Mouse (Mus musculus) heart, postnatal 14 days (tissue): ENCODE measurements around the gene Gm13695. TPM values are rescaled to one million over a fixed set of nuclear protein-coding genes. Genes with fewer than 3 reads are reported as not detected.
"Not testable (repeated sequence)": the region's sequence is repeated elsewhere in the genome, so short reads cannot be mapped to it uniquely, and the experiment has no call there.

Experiments
- DNase-seq, 2 experiments: peaks; one replicate each; pipeline ENCODE4 v3.0.0; 2021 to 2022
- intact Hi-C: fragments of 180-260 bp; cut with DNase I; formaldehyde crosslinking; loops from one replicate; pipeline ENCODE4 v1.15.1; 2025
- long read RNA-seq, 2 experiments: library from polyadenylated mRNA; stranded (forward); transcript quantifications; one replicate each; pipeline ENCODE4 v2.0.0; 2021
- total RNA-seq, 2 experiments: library from RNA; stranded (reverse); gene quantifications; 2 replicates each; pipeline ENCODE4 v1.2.3; 2021

The Gm13695 gene
- total RNA-seq = under 1 TPM in 1 of 2 experiments, not detected in 1; 0.86 TPM
- long read RNA-seq, experiment 1 = 0 reads
- long read RNA-seq, experiment 2 = 0 reads

DNA sequence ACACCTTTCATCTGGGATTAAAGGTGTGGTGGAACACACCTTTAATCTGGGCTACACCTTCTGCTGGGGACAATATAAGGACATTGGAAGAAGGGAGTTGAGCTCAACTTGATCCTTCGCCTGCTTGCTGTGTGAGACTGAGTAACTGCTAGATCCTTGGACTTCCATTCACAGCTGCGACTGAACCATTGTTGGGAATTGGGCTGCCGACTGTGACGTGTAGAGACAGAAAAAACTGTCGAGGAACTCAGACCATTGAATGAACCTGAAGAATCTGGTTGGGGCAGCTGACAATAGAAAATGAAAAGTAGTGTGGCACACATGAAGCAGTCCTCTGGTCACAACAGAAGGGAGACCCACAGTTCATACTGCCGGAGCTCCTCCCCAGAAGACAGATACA is at the start of gene Gm13695:
Gene Gm13695, plus strand, starts transcription at position 301 of the 400 bp plus-strand sequence.
- intact Hi-C loops = not testable (repeated sequence)

DNA sequence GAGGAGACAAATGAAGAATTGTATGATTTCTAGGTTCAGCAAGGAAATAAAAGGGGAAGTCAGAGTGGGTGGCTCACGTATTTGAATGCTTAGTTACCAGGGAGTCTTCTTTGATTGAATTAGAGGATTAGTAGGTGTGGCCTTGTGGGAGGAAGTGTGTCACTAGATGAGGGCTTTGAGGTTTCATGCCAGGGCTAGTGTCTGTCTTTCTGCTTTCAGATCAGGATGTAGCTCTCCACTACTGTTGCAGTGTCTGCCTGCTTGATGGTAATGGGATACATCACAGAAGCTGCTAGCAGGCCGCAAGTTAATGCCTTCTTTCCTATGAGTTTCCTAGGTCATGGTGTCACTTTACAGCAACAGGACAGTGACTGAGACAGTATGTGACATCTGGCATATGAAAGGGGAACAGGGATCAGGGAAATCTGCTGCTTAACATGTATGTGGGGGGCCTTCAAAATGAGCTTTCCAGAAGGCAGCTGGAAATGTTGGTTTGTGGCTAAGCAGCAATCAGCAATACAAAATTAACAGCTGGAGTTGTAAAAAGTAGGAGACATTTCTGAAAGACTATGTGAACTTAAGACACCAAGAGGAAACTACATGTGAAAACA is 37.5 kb upstream of the Gm13695 start:
- intact Hi-C loops = no loop called here
- DNase-seq = no peak

More for the DNA sequence above, at the start of gene Gm13695:
- DNase-seq = not testable (repeated sequence)

DNA sequence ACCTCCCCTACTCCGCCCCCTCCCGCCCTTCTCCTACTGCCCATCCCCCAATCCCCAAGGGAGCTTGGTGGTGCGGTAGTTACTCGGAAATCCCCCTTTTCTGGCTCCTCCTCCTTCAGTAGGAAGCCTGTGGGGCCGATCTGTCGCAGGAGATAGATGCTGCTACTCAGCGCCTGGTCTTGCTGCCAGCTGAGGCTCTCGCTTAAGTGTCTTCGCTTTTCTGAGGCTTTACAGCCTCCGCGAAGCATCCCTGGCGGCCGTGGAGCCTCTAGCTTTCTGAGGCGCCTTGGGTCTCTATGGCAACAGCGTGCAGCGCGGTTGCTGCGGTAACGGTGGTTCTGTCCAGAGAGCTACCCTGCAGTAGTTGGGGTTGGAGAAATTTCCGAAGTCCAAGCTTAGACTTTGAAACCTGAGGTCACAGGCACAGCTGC is 26.2 kb upstream of the Gm13695 start, which contains the start of gene Zswim2:
Gene Zswim2, minus strand, starts transcription at position 298 of the 431 bp plus-strand sequence.
- peak; percentile 19 to 20 for DNase-seq
- intact Hi-C loops = no loop called here

DNA sequence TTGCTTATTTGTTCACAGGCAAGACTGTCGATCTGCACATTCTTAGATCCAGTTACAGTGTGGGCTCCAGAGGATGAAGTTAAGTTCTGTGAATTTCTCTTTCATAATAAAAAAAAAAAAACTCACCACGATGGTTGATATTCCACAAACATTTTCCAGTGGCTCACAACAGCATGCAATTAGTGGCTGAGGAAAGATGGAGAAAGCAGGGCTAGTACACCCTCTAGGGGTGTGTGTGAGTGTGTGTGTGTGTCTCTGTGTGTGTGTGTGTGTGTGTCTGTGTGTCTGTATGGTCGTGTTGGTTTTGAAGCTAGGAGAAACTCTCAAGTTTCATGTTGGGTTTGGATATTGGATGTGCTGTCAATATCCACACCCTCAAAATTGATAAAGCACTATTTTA is 25.7 kb upstream of the Gm13695 start:
- DNase-seq = no peak
- intact Hi-C loops = no loop called here

DNA sequence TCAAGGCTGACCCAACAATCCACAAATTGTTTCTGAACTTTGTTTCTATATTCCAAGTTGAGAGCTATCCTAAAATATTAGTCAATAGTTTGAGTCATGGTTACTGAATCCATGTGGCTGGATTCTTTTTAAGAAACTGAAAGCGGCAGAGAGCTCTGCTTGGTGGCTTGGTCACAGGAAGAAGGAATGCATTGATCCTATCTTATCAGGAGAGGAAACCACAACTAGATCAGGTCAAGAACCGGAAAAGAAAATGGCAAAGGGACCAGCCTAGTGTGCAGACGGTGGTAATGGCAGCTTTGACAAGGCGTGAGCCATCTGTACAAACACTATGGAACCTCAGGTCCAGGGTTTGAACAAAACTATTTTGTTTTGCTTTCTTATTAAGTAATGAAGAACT is 25.3 kb upstream of the Gm13695 start:
- DNase-seq = no peak
- intact Hi-C loops = no loop called here

DNA sequence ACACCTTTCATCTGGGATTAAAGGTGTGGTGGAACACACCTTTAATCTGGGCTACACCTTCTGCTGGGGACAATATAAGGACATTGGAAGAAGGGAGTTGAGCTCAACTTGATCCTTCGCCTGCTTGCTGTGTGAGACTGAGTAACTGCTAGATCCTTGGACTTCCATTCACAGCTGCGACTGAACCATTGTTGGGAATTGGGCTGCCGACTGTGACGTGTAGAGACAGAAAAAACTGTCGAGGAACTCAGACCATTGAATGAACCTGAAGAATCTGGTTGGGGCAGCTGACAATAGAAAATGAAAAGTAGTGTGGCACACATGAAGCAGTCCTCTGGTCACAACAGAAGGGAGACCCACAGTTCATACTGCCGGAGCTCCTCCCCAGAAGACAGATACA is 11.7 kb upstream of the Gm13695 start, which contains the start of gene Gm13698:
Gene Gm13698, plus strand, starts transcription at position 301 of the 400 bp plus-strand sequence.
- intact Hi-C loops, DNase-seq: not testable (repeated sequence)

DNA sequence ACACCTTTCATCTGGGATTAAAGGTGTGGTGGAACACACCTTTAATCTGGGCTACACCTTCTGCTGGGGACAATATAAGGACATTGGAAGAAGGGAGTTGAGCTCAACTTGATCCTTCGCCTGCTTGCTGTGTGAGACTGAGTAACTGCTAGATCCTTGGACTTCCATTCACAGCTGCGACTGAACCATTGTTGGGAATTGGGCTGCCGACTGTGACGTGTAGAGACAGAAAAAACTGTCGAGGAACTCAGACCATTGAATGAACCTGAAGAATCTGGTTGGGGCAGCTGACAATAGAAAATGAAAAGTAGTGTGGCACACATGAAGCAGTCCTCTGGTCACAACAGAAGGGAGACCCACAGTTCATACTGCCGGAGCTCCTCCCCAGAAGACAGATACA is 5.9 kb upstream of the Gm13695 start, which contains the start of gene Gm13693:
Gene Gm13693, plus strand, starts transcription at position 301 of the 400 bp plus-strand sequence.
- intact Hi-C loops = not testable (repeated sequence)

DNA sequence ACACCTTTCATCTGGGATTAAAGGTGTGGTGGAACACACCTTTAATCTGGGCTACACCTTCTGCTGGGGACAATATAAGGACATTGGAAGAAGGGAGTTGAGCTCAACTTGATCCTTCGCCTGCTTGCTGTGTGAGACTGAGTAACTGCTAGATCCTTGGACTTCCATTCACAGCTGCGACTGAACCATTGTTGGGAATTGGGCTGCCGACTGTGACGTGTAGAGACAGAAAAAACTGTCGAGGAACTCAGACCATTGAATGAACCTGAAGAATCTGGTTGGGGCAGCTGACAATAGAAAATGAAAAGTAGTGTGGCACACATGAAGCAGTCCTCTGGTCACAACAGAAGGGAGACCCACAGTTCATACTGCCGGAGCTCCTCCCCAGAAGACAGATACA is 5.7 kb downstream of the Gm13695 start, which contains the start of gene Gm13696:
Gene Gm13696, plus strand, starts transcription at position 301 of the 400 bp plus-strand sequence.
- DNase-seq, intact Hi-C loops: not testable (repeated sequence)

More for the DNA sequence above, 5.9 kb upstream of the Gm13695 start, which contains the start of gene Gm13693:
- not testable (repeated sequence) for DNase-seq

DNA sequence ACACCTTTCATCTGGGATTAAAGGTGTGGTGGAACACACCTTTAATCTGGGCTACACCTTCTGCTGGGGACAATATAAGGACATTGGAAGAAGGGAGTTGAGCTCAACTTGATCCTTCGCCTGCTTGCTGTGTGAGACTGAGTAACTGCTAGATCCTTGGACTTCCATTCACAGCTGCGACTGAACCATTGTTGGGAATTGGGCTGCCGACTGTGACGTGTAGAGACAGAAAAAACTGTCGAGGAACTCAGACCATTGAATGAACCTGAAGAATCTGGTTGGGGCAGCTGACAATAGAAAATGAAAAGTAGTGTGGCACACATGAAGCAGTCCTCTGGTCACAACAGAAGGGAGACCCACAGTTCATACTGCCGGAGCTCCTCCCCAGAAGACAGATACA is 11.5 kb downstream of the Gm13695 start, which contains the start of gene Gm13694:
Gene Gm13694, plus strand, starts transcription at position 301 of the 400 bp plus-strand sequence.
- intact Hi-C loops, DNase-seq: not testable (repeated sequence)

DNA sequence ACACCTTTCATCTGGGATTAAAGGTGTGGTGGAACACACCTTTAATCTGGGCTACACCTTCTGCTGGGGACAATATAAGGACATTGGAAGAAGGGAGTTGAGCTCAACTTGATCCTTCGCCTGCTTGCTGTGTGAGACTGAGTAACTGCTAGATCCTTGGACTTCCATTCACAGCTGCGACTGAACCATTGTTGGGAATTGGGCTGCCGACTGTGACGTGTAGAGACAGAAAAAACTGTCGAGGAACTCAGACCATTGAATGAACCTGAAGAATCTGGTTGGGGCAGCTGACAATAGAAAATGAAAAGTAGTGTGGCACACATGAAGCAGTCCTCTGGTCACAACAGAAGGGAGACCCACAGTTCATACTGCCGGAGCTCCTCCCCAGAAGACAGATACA is 17.3 kb downstream of the Gm13695 start, which contains the start of gene Gm13697:
Gene Gm13697, plus strand, starts transcription at position 301 of the 400 bp plus-strand sequence.
- intact Hi-C loops = not testable (repeated sequence)

DNA sequence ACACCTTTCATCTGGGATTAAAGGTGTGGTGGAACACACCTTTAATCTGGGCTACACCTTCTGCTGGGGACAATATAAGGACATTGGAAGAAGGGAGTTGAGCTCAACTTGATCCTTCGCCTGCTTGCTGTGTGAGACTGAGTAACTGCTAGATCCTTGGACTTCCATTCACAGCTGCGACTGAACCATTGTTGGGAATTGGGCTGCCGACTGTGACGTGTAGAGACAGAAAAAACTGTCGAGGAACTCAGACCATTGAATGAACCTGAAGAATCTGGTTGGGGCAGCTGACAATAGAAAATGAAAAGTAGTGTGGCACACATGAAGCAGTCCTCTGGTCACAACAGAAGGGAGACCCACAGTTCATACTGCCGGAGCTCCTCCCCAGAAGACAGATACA is 23.1 kb downstream of the Gm13695 start, which contains the start of gene Gm13691:
Gene Gm13691, plus strand, starts transcription at position 301 of the 400 bp plus-strand sequence.
- DNase-seq, intact Hi-C loops: not testable (repeated sequence)

More for the DNA sequence above, 17.3 kb downstream of the Gm13695 start, which contains the start of gene Gm13697:
- not testable (repeated sequence) for DNase-seq

DNA sequence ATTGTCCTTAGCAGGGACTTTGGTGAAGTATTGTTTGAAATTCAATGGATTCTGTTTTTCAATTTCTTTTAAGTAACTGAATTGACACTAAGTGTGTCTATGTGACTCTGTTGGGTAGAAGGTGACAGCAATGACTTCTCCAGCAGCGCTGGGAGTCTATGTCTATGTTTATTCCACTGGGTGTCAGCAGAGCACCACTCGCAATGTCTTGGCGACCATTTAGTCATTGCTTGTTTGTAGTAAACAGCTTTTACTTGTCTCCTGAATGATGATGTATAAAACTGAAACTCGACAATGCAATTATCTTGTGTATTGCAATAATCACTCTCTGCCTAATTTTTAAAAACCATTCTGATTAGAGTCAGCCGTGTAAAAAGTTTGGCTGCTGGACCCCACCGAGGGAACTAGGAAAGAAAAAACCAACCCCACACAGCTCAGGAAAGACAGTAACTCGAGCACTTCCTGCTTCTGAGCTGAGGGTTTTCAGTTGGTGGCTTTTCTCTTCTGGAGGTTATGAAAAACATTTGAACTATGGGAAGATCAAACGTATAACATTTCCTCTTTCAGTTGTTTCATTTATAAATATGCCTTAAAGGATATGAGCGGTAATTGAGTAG is 26.6 kb downstream of the Gm13695 start:
- intact Hi-C loops, DNase-seq: not testable (repeated sequence)

DNA sequence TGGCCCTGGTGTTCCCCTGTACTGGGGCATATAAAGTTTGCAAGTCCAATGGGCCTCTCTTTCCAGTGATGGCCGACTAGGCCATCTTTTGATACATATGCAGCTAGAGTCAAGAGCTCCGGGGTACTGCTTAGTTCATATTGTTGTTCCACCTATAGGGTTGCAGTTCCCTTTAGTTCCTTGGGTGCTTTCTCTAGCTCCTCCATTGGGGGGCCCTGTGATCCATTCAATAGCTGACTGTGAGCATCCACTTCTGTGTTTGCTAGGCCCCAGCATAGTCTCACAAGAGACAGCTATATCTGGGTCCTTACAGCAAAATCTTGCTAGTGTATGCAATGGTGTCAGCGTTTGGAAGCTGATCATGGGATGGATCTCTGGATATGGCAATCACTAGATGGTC is 27.4 kb downstream of the Gm13695 start:
- intact Hi-C loops, DNase-seq: not testable (repeated sequence)

DNA sequence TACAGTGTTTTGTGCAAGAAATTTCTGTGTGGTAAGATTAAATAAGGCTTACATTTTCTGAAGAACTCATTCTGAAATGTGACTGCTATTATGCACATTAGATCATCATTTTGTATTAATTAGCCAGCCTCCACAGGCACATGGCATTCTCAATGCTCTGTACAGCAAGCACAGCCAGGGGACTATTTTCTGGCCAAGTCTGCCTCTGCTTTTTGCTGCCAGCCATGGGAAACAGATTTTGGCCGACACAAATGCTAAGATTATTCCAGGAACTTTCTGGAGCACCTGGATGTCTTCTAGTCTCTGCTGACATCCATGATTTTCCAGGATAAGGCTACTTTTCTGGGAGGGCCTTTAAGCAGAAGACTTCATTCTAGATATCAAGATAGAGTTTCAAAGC is 41.8 kb downstream of the Gm13695 start:
- intact Hi-C loops = no loop called here
- DNase-seq = no peak

DNA sequence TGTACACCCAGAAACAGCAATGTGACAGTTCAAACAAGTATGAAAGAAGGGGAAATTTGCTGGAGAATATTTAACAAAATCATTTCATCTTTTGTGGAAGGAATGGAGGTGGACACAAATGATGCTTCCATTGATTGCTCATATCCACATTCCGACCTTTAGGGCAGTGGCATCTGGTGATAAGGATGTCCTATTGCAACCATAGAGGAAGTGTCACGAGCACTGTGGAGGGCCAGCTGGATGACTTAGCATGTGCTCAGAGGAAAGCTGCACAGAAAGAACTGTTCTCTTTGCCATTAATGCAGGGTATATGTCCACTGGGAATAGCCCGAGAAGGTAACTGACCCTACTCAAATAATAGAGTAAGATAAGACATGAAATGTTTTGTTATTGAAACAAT is 42.7 kb downstream of the Gm13695 start:
- intact Hi-C loops = no loop called here
- no peak for DNase-seq

DNA sequence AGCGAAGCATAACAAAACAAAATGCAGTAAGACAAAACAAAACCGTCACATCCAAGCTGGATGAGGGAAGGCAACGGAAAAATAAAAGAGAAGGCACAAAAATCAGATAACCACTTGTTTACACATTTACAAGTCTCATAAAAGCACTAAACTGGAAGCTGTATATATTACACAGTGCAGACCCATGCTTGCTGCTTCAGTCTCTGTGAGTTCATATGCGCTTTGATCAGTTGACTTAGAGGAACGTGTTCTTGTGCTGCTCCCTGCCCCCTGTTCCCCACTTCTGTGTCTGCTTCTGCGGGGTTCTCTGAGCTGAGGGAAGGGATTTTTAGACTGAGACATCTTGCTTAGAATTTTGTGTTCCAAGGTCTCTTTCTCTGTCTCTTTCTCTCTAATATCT is 47.5 kb downstream of the Gm13695 start:
- intact Hi-C loops = no loop called here
- no peak for DNase-seq

DNA sequence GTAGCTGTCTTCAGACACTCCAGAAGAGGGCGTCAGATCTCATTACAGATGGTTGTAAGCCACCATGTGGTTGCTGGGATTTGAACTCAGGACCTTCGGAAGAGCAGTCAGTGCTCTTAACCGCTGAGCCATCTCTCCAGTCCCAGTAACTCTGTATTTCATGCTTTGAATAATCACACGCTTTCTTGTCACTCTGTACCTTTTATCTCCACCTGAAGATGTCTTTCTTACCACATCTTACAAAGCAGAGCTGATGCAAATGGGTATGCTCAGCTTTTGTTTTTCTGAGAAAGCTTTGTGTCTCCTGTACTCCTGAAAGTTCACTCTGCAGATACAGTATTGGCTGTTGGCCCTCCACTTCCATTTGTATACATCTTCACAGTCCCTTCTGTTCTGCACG is 49.2 kb downstream of the Gm13695 start:
- intact Hi-C loops, DNase-seq: not testable (repeated sequence)

DNA sequence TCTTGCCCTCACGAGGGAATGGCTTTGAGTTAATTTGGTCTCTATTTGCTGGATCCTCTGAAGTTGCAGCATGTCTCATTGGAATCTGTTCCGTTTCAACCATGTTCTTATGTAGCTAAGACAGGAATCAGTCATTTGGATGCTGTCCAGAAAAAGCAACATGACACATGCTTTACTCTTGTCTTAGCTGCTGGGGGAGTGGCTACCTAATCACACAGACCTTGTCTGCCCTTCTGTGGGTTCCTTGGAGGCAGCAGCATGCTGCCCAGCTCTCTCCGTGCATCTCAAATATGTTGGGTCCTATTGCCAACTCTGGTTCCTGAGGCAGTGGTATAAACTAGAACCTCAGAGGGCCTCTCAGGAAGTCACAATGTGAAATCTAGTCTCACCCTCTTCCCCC is 51.2 kb downstream of the Gm13695 start:
- intact Hi-C loops = no loop called here
- DNase-seq = no peak
